Mouse (Mus musculus) granulocyte monocyte progenitor cell, adult 5-6 weeks (primary cell): ENCODE results near the gene Ret. TPM values are rescaled to one million over a fixed set of nuclear protein-coding genes. Genes with fewer than 3 reads are reported as not detected.

Experiments used
- ATAC-seq: replicated peaks from 2 replicates; pipeline ENCODE4 v1.8.0; 2016; ENCODE audit warnings: mild to moderate bottlenecking, moderate TSS enrichment, inconsistent platforms; ENCODE audit not compliant: poor library complexity, severe bottlenecking
- total RNA-seq, 2 experiments: library from RNA; stranded (forward) in 1 of 2; stranded (reverse) in 1 of 2; fragments of 200-712, 200-1000 nt in 1 of 2; fragments of >200 nt in 1 of 2; fragmentation: Nextera tagmentation in 1 of 2; gene quantifications; 2 replicates each; pipeline ENCODE4 v1.2.3; 2014 to 2017

Gene Ret
- total RNA-seq, 2 experiments from 2014 or later = not detected

- peak; percentile 79 for ATAC-seq
These were observed 70.3 kb downstream of the Ret start for GRCm38 (mm10) chr6:118127198-118127597.

GRCm38 (mm10) chr6:118126577-118126976 is 70.9 kb downstream of the Ret start:
- ATAC-seq = no peak

- ATAC-seq = no peak
These were observed 74.8 kb downstream of the Ret start for GRCm38 (mm10) chr6:118122767-118123166.

- ATAC-seq = no peak
These were observed 85.7 kb downstream of the Ret start for GRCm38 (mm10) chr6:118111810-118112209.

Other genes with a start within 250 kb of the Ret start
- not detected in 2 replicates for gene Rasgef1a, start 186.3 kb downstream of the Ret start, total RNA-seq (2014; fragmentation: Nextera tagmentation)
- gene Rasgef1a, start 186.3 kb downstream of the Ret start, total RNA-seq (2017) = not detected in 2 replicates
- gene Csgalnact2, start 58.6 kb downstream of the Ret start, total RNA-seq (2014; fragmentation: Nextera tagmentation) = 117 and 137 TPM in 2 replicates
- gene Csgalnact2, start 58.6 kb downstream of the Ret start, total RNA-seq (2017) = 228 and 243 TPM in 2 replicates
- gene Bms1, start 221.8 kb upstream of the Ret start, total RNA-seq (2014; fragmentation: Nextera tagmentation) = 31.9 and 41.6 TPM in 2 replicates
- gene Bms1, start 221.8 kb upstream of the Ret start, total RNA-seq (2017) = 85.1 and 88.5 TPM in 2 replicates